Mouse (Mus musculus) olfactory bulb, adult 2 months (tissue): ENCODE measurements around the gene 4931428F04Rik. TPM values are rescaled to one million over a fixed set of nuclear protein-coding genes. Genes with fewer than 3 reads are reported as not detected.
"Not testable (repeated sequence)": the region's sequence is repeated elsewhere in the genome, so short reads cannot be mapped to it uniquely, and the experiment has no call there.

Experiments
- H3K27ac ChIP-seq: fragments of 200-500 bp; 2 replicates; pipeline ENCODE4 v1.5.1; 2012; ENCODE audit warnings: low read depth, low read length; ENCODE audit not compliant: insufficient read depth
- H3K4me1 ChIP-seq: fragments of 200-500 bp; 2 replicates; pipeline ENCODE4 v1.6.1; 2012; ENCODE audit warnings: low read length; ENCODE audit not compliant: control insufficient read depth, insufficient read depth
- H3K4me3 ChIP-seq: fragments of 200-500 bp; 2 replicates; pipeline ENCODE4 v1.5.1; 2012; ENCODE audit warnings: mild to moderate bottlenecking, low read depth, low read length, moderate library complexity; ENCODE audit not compliant: insufficient read depth
- CTCF ChIP-seq: fragments of 200-500 bp; IDR thresholded peaks from 2 replicates; pipeline ENCODE4 v1.5.1; 2012; ENCODE audit warnings: low read depth, mild to moderate bottlenecking, low read length, moderate library complexity; ENCODE audit not compliant: insufficient read depth
- POLR2A ChIP-seq: fragments of 200-500 bp; IDR thresholded peaks from 2 replicates; pipeline ENCODE4 v1.6.1; 2012; ENCODE audit warnings: mild to moderate bottlenecking, low read depth, low read length, moderate library complexity; ENCODE audit not compliant: insufficient read depth
- WGBS: fragments of 180-500 bp; shearing (Covaris S2); methylation state at CpG from one replicate; pipeline ENCODE4 v1.1.7; 2018; 5-methylcytosine and 5-hydroxymethylcytosine counted together
- polyA plus RNA-seq: library from polyadenylated mRNA; stranded (reverse); fragments of >200 nt; gene quantifications from 2 replicates; pipeline ENCODE4 v1.2.4, GENCODE M21; 2012; ENCODE audit warnings: low replicate concordance; ENCODE audit not compliant: missing spikeins, insufficient read depth, insufficient read length

Gene 4931428F04Rik
- polyA plus RNA-seq, 1 experiment, result not detected

GRCm38 (mm10) chr8:105299962-105300361 is 10.3 kb upstream of the 4931428F04Rik start:
- 94% methylated on average over 8 of the region's 8 CpGs for WGBS
- no peak overlapping the region for H3K4me3 ChIP-seq
- H3K4me1 ChIP-seq, result peaks cover 21% of the 10 kb centered on the region
- no peak overlapping the region for H3K27ac ChIP-seq
- no peak for TF ChIP-seq CTCF
- no peak for TF ChIP-seq POLR2A

GRCm38 (mm10) chr8:105298351-105299252 is 8.9 kb upstream of the 4931428F04Rik start:
- TF ChIP-seq POLR2A (no peak), CTCF (no peak)
- Histone ChIP-seq H3K27ac (no peak overlapping the region), H3K4me1 (peaks cover 11% of the 10 kb centered on the region), H3K4me3 (peak overlapping the region; percentile 85)
- 44% methylated on average over 18 of the region's 18 CpGs for WGBS

- Histone ChIP-seq H3K27ac (0 out of 2 replicates have a peak within 1 kb of the TSS, but pooled peaks have one; percentile 16), H3K4me3 (peak within 1 kb of the TSS; percentile 85), H3K4me1 (peaks cover 9% of the 10 kb centered on the region)
- WGBS, result under 1% methylated on average over 58 of the region's 58 CpGs
- TF ChIP-seq CTCF (no peak), POLR2A (peak; percentile 90)
These were observed 8.0 kb upstream of the 4931428F04Rik start, which contains the start of gene E2f4 for GRCm38 (mm10) chr8:105297511-105298192. E2f4 (plus strand) TSS chr8:105297663.

- TF ChIP-seq POLR2A, result no peak
- TF ChIP-seq CTCF, result no peak
- no peak within 1 kb of the TSS for H3K4me3 ChIP-seq
- 75% methylated on average over 11 of the region's 11 CpGs for WGBS
- peaks cover 9% of the 10 kb centered on the region for H3K4me1 ChIP-seq
- H3K27ac ChIP-seq, result no peak within 1 kb of the TSS
These were observed 6.4 kb upstream of the 4931428F04Rik start, which contains the start of gene Exoc3l for GRCm38 (mm10) chr8:105295895-105296573. Exoc3l (minus strand) TSS chr8:105296101.

GRCm38 (mm10) chr8:105295256-105295655 is 5.6 kb upstream of the 4931428F04Rik start:
- TF ChIP-seq CTCF, result no peak
- TF ChIP-seq POLR2A, result no peak
- WGBS, result 75% methylated on average over 11 of the region's 11 CpGs
- Histone ChIP-seq H3K4me3 (no peak overlapping the region), H3K27ac (no peak overlapping the region), H3K4me1 (peaks cover 15% of the 10 kb centered on the region)

- WGBS, result 75% methylated on average over 9 of the region's 9 CpGs
- H3K4me1 ChIP-seq, result peaks cover 20% of the 10 kb centered on the region
- H3K4me3 ChIP-seq, result no peak overlapping the region
- no peak overlapping the region for H3K27ac ChIP-seq
- TF ChIP-seq POLR2A, result no peak
These were observed 5.1 kb upstream of the 4931428F04Rik start for GRCm38 (mm10) chr8:105294776-105295175.

- no peak overlapping the region for H3K4me3 ChIP-seq
- WGBS, result 72% methylated on average over 19 of the region's 19 CpGs
- peaks cover 22% of the 10 kb centered on the region for H3K4me1 ChIP-seq
- no peak for TF ChIP-seq POLR2A
- no peak for TF ChIP-seq CTCF
- H3K27ac ChIP-seq, result no peak overlapping the region
These were observed 3.7 kb upstream of the 4931428F04Rik start for GRCm38 (mm10) chr8:105293405-105293804.

GRCm38 (mm10) chr8:105292471-105292870 is 2.8 kb upstream of the 4931428F04Rik start:
- 87% methylated on average over 7 of the region's 7 CpGs for WGBS
- Histone ChIP-seq H3K27ac (no peak overlapping the region), H3K4me3 (no peak overlapping the region), H3K4me1 (peaks cover 19% of the 10 kb centered on the region)
- TF ChIP-seq POLR2A (no peak), CTCF (no peak)

GRCm38 (mm10) chr8:105291802-105292201 is 2.1 kb upstream of the 4931428F04Rik start:
- not testable (repeated sequence) for H3K27ac ChIP-seq, H3K4me3 ChIP-seq
- H3K4me1 ChIP-seq, result peaks cover 19% of the 10 kb centered on the region
- WGBS, result 67% methylated on average over 3 of the region's 3 CpGs

GRCm38 (mm10) chr8:105291364-105291763 is 1.7 kb upstream of the 4931428F04Rik start:
- peaks cover 22% of the 10 kb centered on the region for H3K4me1 ChIP-seq
- not testable (repeated sequence) for H3K27ac ChIP-seq, H3K4me3 ChIP-seq
- WGBS, result 90% methylated on average over 8 of the region's 8 CpGs
